Mouse (Mus musculus) T-helper 17 cell (primary cell): Measurements from ENCODE around the gene Snap25.

Source experiments
- in situ Hi-C, 2 experiments: fragments of 300-600 bp; cut with MboI, MseI; formaldehyde crosslinking; loops; 1 replicate in 1 of 2; 2 replicates in 1 of 2; pipeline ENCODE4 v1.15.1; 2025; ENCODE audit warnings: high pct_unique_total_duplicates in 2 of 2

Snap25 gene

GRCm38 (mm10) chr2:136713299-136713758 is at the start of gene Snap25:
Gene Snap25, plus strand, starts transcription at chr2:136713453.
- in situ Hi-C loops, result no loop called here

- in situ Hi-C loops, result no loop called here
Observed at GRCm38 (mm10) chr2:136666951-136667350, 46.3 kb upstream of the Snap25 start.

- in situ Hi-C loops, result no loop called here
Observed at GRCm38 (mm10) chr2:136669183-136669582, 44.1 kb upstream of the Snap25 start.

GRCm38 (mm10) chr2:136669665-136670064 is 43.6 kb upstream of the Snap25 start:
- in situ Hi-C loops, result no loop called here

- in situ Hi-C loops, result no loop called here
Observed at GRCm38 (mm10) chr2:136670539-136671271, 42.5 kb upstream of the Snap25 start.

- in situ Hi-C loops, result no loop called here
Observed at GRCm38 (mm10) chr2:136674077-136674757, 39.0 kb upstream of the Snap25 start.

- in situ Hi-C loops, result no loop called here
Observed at GRCm38 (mm10) chr2:136676196-136676595, 37.1 kb upstream of the Snap25 start.

GRCm38 (mm10) chr2:136676918-136677445 is 36.3 kb upstream of the Snap25 start:
- in situ Hi-C loops, result no loop called here

- in situ Hi-C loops, result no loop called here
Observed at GRCm38 (mm10) chr2:136678321-136679161, 34.7 kb upstream of the Snap25 start.

- in situ Hi-C loops, result no loop called here
Observed at GRCm38 (mm10) chr2:136679280-136680221, 33.7 kb upstream of the Snap25 start.

- in situ Hi-C loops, result no loop called here
Observed at GRCm38 (mm10) chr2:136682146-136682860, 30.9 kb upstream of the Snap25 start.

- in situ Hi-C loops, result loop anchor here in 1 of 2 experiments (5.0 kb wide), 1 partner anchor 1109 kb away; no protein-coding TSS in a partner anchor
Observed at GRCm38 (mm10) chr2:136686195-136686594, 27.1 kb upstream of the Snap25 start.

GRCm38 (mm10) chr2:136687316-136687715 is 25.9 kb upstream of the Snap25 start:
- in situ Hi-C loops, result loop anchor here in 1 of 2 experiments (5.0 kb wide), 1 partner anchor 1110 kb away; no protein-coding TSS in a partner anchor

GRCm38 (mm10) chr2:136689476-136689875 is 23.8 kb upstream of the Snap25 start:
- in situ Hi-C loops, result loop anchor here in 1 of 2 experiments (5.0 kb wide), 1 partner anchor 1112 kb away; no protein-coding TSS in a partner anchor

- in situ Hi-C loops, result no loop called here
Observed at GRCm38 (mm10) chr2:136691681-136692080, 21.6 kb upstream of the Snap25 start.

- in situ Hi-C loops, result no loop called here
Observed at GRCm38 (mm10) chr2:136699429-136700227, 13.6 kb upstream of the Snap25 start.

GRCm38 (mm10) chr2:136703376-136703775 is 9.9 kb upstream of the Snap25 start:
- in situ Hi-C loops, result no loop called here

- in situ Hi-C loops, result no loop called here
Observed at GRCm38 (mm10) chr2:136711155-136711554, 2.1 kb upstream of the Snap25 start.
